ENCODE assay signal across 8 mouse cellular contexts in genomic region chr5:122502077-122502941, GRCm38 (mm10). TPM values are rescaled to one million over a fixed set of nuclear protein-coding genes. Genes with fewer than 3 reads are reported as not detected.
A peak's percentile ranks its signal among the peaks of the same experiment; 100 is the strongest.
DNase-seq lines count a peak whose midpoint lies in the region; ATAC-seq lines count a peak whose summit lies in the region.

Gene Atp2a2, minus strand, starts transcription at chr5:122502225.

- DNase-seq in ZHBTc4 (ENCODE audit: low read depth, low spot score), result peak; percentile 95
- DNase-seq in gastrocnemius, postnatal 10 days, result peak; percentile 93
- peak; percentile 94 for DNase-seq in induced T-regulatory cell, adult 2 months (ENCODE audit: low read depth)
- DNase-seq in left cerebral cortex, adult 9 months (ENCODE audit: low spot score in 2 of 2), result peak; percentile 81 to 88
- DNase-seq in right cerebral cortex, postnatal 14 days, result peak; percentile 91
- DNase-seq in urinary bladder, postnatal 36 days (ENCODE audit: low spot score in 2 of 2), result peak; percentile 82 to 90

- ATAC-seq in common myeloid progenitor, adult 5-6 weeks (replicated peaks; ENCODE audit: low read depth, poor library complexity, severe bottlenecking), result peak; percentile 86
- ATAC-seq in megakaryocyte progenitor cell, adult 5-6 weeks (replicated peaks; ENCODE audit: poor library complexity), result peak; percentile 90

RNA-seq across cellular contexts. Expression of gene Atp2a2, which starts in this region (rescaled TPM):
- 107 and 133 TPM in 2 replicates for total RNA-seq in common myeloid progenitor, adult 5-6 weeks (2017)
- total RNA-seq in gastrocnemius, postnatal 10 days (2021), result 100 to 1,000 TPM; 156 to 181 TPM
- total RNA-seq in megakaryocyte progenitor cell, adult 5-6 weeks (2015), result 72.8 and 78.3 TPM in 2 replicates
- total RNA-seq in megakaryocyte progenitor cell, adult 5-6 weeks (2017), result 98.4 and 99.1 TPM in 2 replicates

Comparison
In these comparisons a context has a peak if more than half of its experiments do, and no peak if none do; other contexts are left out.
1. Peak in every context shown above with its lines: DNase-seq and ATAC-seq.